Mouse (Mus musculus) embryonic facial prominence, embryonic 14.5 days (tissue): ENCODE results near the gene Fap. TPM values are rescaled to one million over a fixed set of nuclear protein-coding genes. Genes with fewer than 3 reads are reported as not detected.

Experiments
- ATAC-seq: fragments of 200-750 bp; cut with Nextera tagmentation; 2 replicates; pipeline ENCODE4 v1.8.0; 2017; ENCODE audit warnings: low read depth, moderate number of reproducible peaks, moderate TSS enrichment
- DNase-seq: peaks from one replicate; pipeline ENCODE4 v3.0.0-alpha.2; 2015; ENCODE audit warnings: low spot score
- H3K27ac ChIP-seq: fragments of 300-500 bp; sonication (generic); replicated peaks from 2 replicates; pipeline ENCODE4 v1.5.1; 2014; ENCODE audit warnings: low read depth, mild to moderate bottlenecking, low read length, moderate library complexity
- H3K27me3 ChIP-seq: fragments of 300-500 bp; sonication (generic); replicated peaks from 2 replicates; pipeline ENCODE4 v1.6.1; 2014; ENCODE audit warnings: low read length; ENCODE audit not compliant: control insufficient read depth, insufficient read depth
- H3K36me3 ChIP-seq: fragments of 300-500 bp; sonication (generic); 2 replicates; pipeline ENCODE4 v1.6.1; 2014; ENCODE audit warnings: low read length, mixed read lengths; ENCODE audit not compliant: control insufficient read depth, insufficient read depth
- H3K4me1 ChIP-seq: fragments of 300-500 bp; sonication (generic); 2 replicates; pipeline ENCODE4 v1.6.1; 2014; ENCODE audit warnings: antibody characterized with exemption, low read length; ENCODE audit not compliant: control insufficient read depth, insufficient read depth
- H3K4me2 ChIP-seq: fragments of 300-500 bp; sonication (generic); 2 replicates; pipeline ENCODE4 v1.6.1; 2014; ENCODE audit warnings: low read depth, mild to moderate bottlenecking, low read length, moderate library complexity, mixed read lengths
- H3K4me3 ChIP-seq: fragments of 300-500 bp; sonication (generic); 2 replicates; pipeline ENCODE4 v1.5.1; 2014; ENCODE audit warnings: low read depth, mild to moderate bottlenecking, low read length
- H3K9ac ChIP-seq: fragments of 300-500 bp; sonication (generic); 2 replicates; pipeline ENCODE4 v1.6.1; 2014; ENCODE audit warnings: low read depth, mild to moderate bottlenecking, low read length, moderate library complexity, mixed read lengths
- H3K9me3 ChIP-seq: fragments of 300-500 bp; sonication (generic); 2 replicates; pipeline ENCODE4 v1.6.1; 2016; ENCODE audit warnings: low read length; ENCODE audit not compliant: control insufficient read depth
- WGBS: fragments of 180-500 bp; shearing (Covaris S2); extraction: QIAGEN DNeasy Blood & Tissue Kit; methylation state at CpG from one replicate; pipeline ENCODE4 v1.1.7; 2014; 5-methylcytosine and 5-hydroxymethylcytosine counted together
- polyA plus RNA-seq: library from polyadenylated mRNA; unstranded; fragments of >200 nt; fragmentation: Nextera tagmentation; extraction: Ambion mirVana; gene quantifications from 2 replicates; pipeline ENCODE4 v1.2.1, GENCODE M21; 2014

Fap gene
- polyA plus RNA-seq, 1 experiment from 2014 or later: 38.2 TPM

GRCm38 (mm10) chr2:62557417-62557816 is 16.5 kb downstream of the Fap start:
- no peaks in the 10 kb centered on the region for H3K9me3 ChIP-seq
- no peaks in the 10 kb centered on the region for H3K4me1 ChIP-seq
- no peak for DNase-seq
- H3K36me3 ChIP-seq: no peaks in the 10 kb centered on the region
- no peaks in the 10 kb centered on the region for H3K27me3 ChIP-seq
- no peak for ATAC-seq
- WGBS: 81% methylated on average over 2 of the region's 2 CpGs
- H3K9ac ChIP-seq: no peak overlapping the region
- no peak overlapping the region for H3K27ac ChIP-seq
- H3K4me3 ChIP-seq: no peak overlapping the region
- H3K4me2 ChIP-seq: no peak overlapping the region

GRCm38 (mm10) chr2:62556349-62556748 is 17.5 kb downstream of the Fap start:
- no peak overlapping the region for H3K27ac ChIP-seq
- H3K9me3 ChIP-seq: no peaks in the 10 kb centered on the region
- H3K36me3 ChIP-seq: no peaks in the 10 kb centered on the region
- no peak overlapping the region for H3K4me2 ChIP-seq
- no peak for DNase-seq
- H3K27me3 ChIP-seq: no peaks in the 10 kb centered on the region
- ATAC-seq: no peak
- H3K4me3 ChIP-seq: no peak overlapping the region
- no peaks in the 10 kb centered on the region for H3K4me1 ChIP-seq
- no peak overlapping the region for H3K9ac ChIP-seq
- WGBS: 89% methylated on average over 9 of the region's 9 CpGs

GRCm38 (mm10) chr2:62549659-62550058 is 24.2 kb downstream of the Fap start:
- no peak for DNase-seq
- Histone ChIP-seq H3K27me3 (no peaks in the 10 kb centered on the region), H3K9me3 (no peaks in the 10 kb centered on the region), H3K4me2 (no peak overlapping the region), H3K27ac (0 out of 2 replicates have a peak overlapping the region, but pooled peaks have one; percentile 15), H3K4me3 (no peak overlapping the region), H3K36me3 (no peaks in the 10 kb centered on the region), H3K9ac (no peak overlapping the region), H3K4me1 (no peaks in the 10 kb centered on the region)
- no peak for ATAC-seq
- WGBS: 85% methylated on average over 3 of the region's 3 CpGs

- peak; percentile 71 for DNase-seq
- no peaks in the 10 kb centered on the region for H3K27me3 ChIP-seq
- H3K36me3 ChIP-seq: no peaks in the 10 kb centered on the region
- H3K4me2 ChIP-seq: no peak overlapping the region
- no peak overlapping the region for H3K4me3 ChIP-seq
- H3K9ac ChIP-seq: no peak overlapping the region
- no peaks in the 10 kb centered on the region for H3K4me1 ChIP-seq
- H3K27ac ChIP-seq: no peak overlapping the region
- WGBS: 44% methylated on average over 4 of the region's 4 CpGs
- no peaks in the 10 kb centered on the region for H3K9me3 ChIP-seq
- 0 out of 2 replicates have a peak, but pooled peaks have one; percentile 37 for ATAC-seq
Measured at GRCm38 (mm10) chr2:62549131-62549530, 24.7 kb downstream of the Fap start.

GRCm38 (mm10) chr2:62548104-62548503 is 25.8 kb downstream of the Fap start:
- 87% methylated on average over 5 of the region's 5 CpGs for WGBS
- Histone ChIP-seq H3K27ac (no peak overlapping the region), H3K4me2 (no peak overlapping the region), H3K9ac (no peak overlapping the region), H3K27me3 (no peaks in the 10 kb centered on the region), H3K9me3 (no peaks in the 10 kb centered on the region), H3K4me3 (no peak overlapping the region), H3K36me3 (no peaks in the 10 kb centered on the region), H3K4me1 (no peaks in the 10 kb centered on the region)
- DNase-seq (no peak), ATAC-seq (no peak)

- Histone ChIP-seq H3K27ac (no peak overlapping the region), H3K4me3 (no peak overlapping the region), H3K36me3 (no peaks in the 10 kb centered on the region), H3K9me3 (no peaks in the 10 kb centered on the region), H3K9ac (no peak overlapping the region), H3K27me3 (no peaks in the 10 kb centered on the region), H3K4me2 (no peak overlapping the region), H3K4me1 (no peaks in the 10 kb centered on the region)
- DNase-seq (no peak), ATAC-seq (no peak)
- 91% methylated on average over 8 of the region's 8 CpGs for WGBS
Measured at GRCm38 (mm10) chr2:62535483-62535882, 38.4 kb downstream of the Fap start.

GRCm38 (mm10) chr2:62531065-62531464 is 42.8 kb downstream of the Fap start:
- DNase-seq (peak; percentile 84), ATAC-seq (peak; percentile 78; the same call in 1 of the 2 replicates)

GRCm38 (mm10) chr2:62526399-62526798 is 47.5 kb downstream of the Fap start:
- no peak overlapping the region for H3K4me3 ChIP-seq
- no peak overlapping the region for H3K9ac ChIP-seq
- H3K36me3 ChIP-seq: no peaks in the 10 kb centered on the region
- H3K9me3 ChIP-seq: no peaks in the 10 kb centered on the region
- no peaks in the 10 kb centered on the region for H3K27me3 ChIP-seq
- 89% methylated on average over 9 of the region's 9 CpGs for WGBS
- ATAC-seq (no peak), DNase-seq (no peak)
- H3K27ac ChIP-seq: no peak overlapping the region
- no peaks in the 10 kb centered on the region for H3K4me1 ChIP-seq
- no peak overlapping the region for H3K4me2 ChIP-seq

More at GRCm38 (mm10) chr2:62531065-62531464, 42.8 kb downstream of the Fap start:
- WGBS: 52% methylated on average over 1 of the region's 1 CpGs
- Histone ChIP-seq H3K4me2 (no peak overlapping the region), H3K27me3 (no peaks in the 10 kb centered on the region), H3K9me3 (no peaks in the 10 kb centered on the region), H3K36me3 (no peaks in the 10 kb centered on the region), H3K4me1 (no peaks in the 10 kb centered on the region), H3K4me3 (no peak overlapping the region), H3K27ac (no peak overlapping the region), H3K9ac (no peak overlapping the region)

- WGBS: 91% methylated on average over 2 of the region's 2 CpGs
- DNase-seq: no peak
- Histone ChIP-seq H3K4me3 (no peak overlapping the region), H3K9me3 (no peaks in the 10 kb centered on the region), H3K4me1 (no peaks in the 10 kb centered on the region), H3K36me3 (0 out of 2 replicates have a peak, but pooled peaks cover 4% of the 10 kb centered on the region), H3K4me2 (no peak overlapping the region), H3K27me3 (no peaks in the 10 kb centered on the region), H3K27ac (no peak overlapping the region), H3K9ac (no peak overlapping the region)
- no peak for ATAC-seq
Measured at GRCm38 (mm10) chr2:62517790-62518189, 56.1 kb downstream of the Fap start.
